Mouse (Mus musculus) bone marrow macrophage, adult 2 months (primary cell): ENCODE measurements at regions not wholly inside any gene's neighbourhood (a gene's known extent, or its start where the extent isn't known, plus 50 kb on each side); places are given as distances from the start of the nearest gene placed in this dataset.

Source experiments
- CTCF ChIP-seq: IDR thresholded peaks from 2 replicates; pipeline ENCODE4 v1.5.1; 2012; ENCODE audit warnings: low read depth, mild to moderate bottlenecking, low read length, moderate library complexity
- POLR2A ChIP-seq: IDR thresholded peaks from 2 replicates; pipeline ENCODE4 v1.6.1; 2012; ENCODE audit warnings: mild to moderate bottlenecking, low read depth, low read length, borderline replicate concordance

DNA sequence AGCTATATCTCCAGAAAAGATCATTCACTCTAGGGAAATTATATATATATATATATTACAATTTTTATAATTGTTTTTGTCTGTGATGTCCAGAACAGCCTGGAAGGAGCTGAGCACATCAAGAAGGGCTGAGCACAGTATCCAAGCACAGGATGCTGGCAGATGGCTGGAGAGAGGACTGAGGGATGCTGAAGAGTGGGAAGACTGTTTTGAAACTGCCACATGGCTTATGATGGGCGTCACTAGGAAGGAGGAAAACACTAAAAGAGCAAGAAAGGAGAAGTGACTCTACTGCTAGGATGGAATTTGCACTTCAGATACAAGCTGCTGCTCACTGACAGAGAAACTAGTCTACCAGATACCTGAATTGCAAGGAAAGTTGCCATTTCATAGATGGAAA, 50.4 kb upstream of the Atg10 start:
- no peak for TF ChIP-seq CTCF
- no peak for TF ChIP-seq POLR2A
